22 mouse cellular contexts compared by ENCODE assay signal in the genomic region with DNA sequence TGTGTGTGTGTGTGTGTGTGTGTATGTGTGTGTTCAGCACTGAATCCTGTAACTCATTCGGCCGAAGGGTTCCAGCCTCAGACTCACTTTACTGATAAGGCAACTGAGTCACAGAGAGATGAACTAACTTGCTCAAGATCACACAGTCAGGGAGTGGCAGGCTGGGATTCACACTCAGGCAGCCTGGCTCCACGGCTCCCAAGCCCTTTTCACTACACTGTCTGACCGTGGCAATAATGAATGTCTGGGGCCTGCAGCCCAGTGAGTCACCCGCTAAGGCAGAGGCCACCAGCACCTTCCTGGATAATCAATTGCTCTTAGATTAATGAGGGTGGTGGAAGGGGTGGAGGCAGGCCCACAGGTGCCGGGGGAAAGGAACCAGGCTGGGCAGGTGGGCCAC. TPM values are rescaled to one million over a fixed set of nuclear protein-coding genes. Genes with fewer than 3 reads are reported as not detected.
DNase-seq lines count a peak whose midpoint lies in the region; ATAC-seq and TF ChIP-seq lines count a peak whose summit lies in the region.
"Had no signal": no experiment of that assay in that cellular context is flagged by ENCODE, and none has a peak within 500 bp of the region (broad histone marks: within the 10 kb centered on the region; RNA-seq: fewer than 3 reads in every experiment).

No protein-coding gene starts in this region.

- H3K27ac ChIP-seq in heart, embryonic 10.5 days: 0 out of 2 replicates have a peak overlapping the region, but pooled peaks have one; percentile 37
- no peak overlapping the region for H3K27ac ChIP-seq in intestine, embryonic 16.5 days (ENCODE audit: low read length)
- peak overlapping the region; percentile 88 for H3K27ac ChIP-seq in small intestine, adult 2 months (ENCODE audit: insufficient read depth, low read depth, low read length)
- no peak overlapping the region for H3K27ac ChIP-seq in stomach, postnatal 0 days (replicated peaks)
- H3K27ac ChIP-seq in forebrain, embryonic 14.5 days (ENCODE audit: low read depth, low read length): no peak overlapping the region
- H3K27ac ChIP-seq in hindbrain, postnatal 0 days: no peak overlapping the region
- H3K27ac ChIP-seq: embryonic facial prominence, embryonic 10.5 days; forebrain, embryonic 13.5 days had no signal

- DNase-seq in heart, embryonic 10.5 days (ENCODE audit: low spot score): no peak
- no peak for DNase-seq in heart, postnatal 14 days
- DNase-seq in stomach, postnatal 0 days (ENCODE audit: low spot score): peak; percentile 35
- no peak for DNase-seq in forebrain, embryonic 14.5 days (ENCODE audit: low spot score)
- DNase-seq in hindbrain, postnatal 0 days (ENCODE audit: low spot score): no peak
- DNase-seq in adrenal gland, adult 18-20 months (ENCODE audit: low spot score in 2 of 2): no peak
- DNase-seq: adrenal gland, adult 2 months; adrenal gland, postnatal 10 days; adrenal gland, postnatal 25 days; B cell, adult 2 months; cerebellum, adult 11 months; cerebellum, adult 18-20 months; cerebellum, adult 8-10 months; cerebellum, adult 9-11 months; cerebellum, postnatal 36 days had no signal

- H3K4me1 ChIP-seq in heart, embryonic 10.5 days: peaks cover 46% of the 10 kb centered on the region
- H3K4me1 ChIP-seq in intestine, embryonic 16.5 days (ENCODE audit: control insufficient read depth, insufficient read depth, low read length): peaks cover 37% of the 10 kb centered on the region
- H3K4me1 ChIP-seq in small intestine, adult 2 months (ENCODE audit: control insufficient read depth, insufficient read depth, insufficient read length, low read length): peaks cover 45% of the 10 kb centered on the region
- peaks cover 7% of the 10 kb centered on the region; the same call in 1 of the 2 replicates for H3K4me1 ChIP-seq in stomach, postnatal 0 days (replicated peaks; ENCODE audit: control insufficient read depth, insufficient read depth)
- H3K4me1 ChIP-seq in forebrain, embryonic 14.5 days (ENCODE audit: control insufficient read depth, insufficient read depth, low read length): no peaks in the 10 kb centered on the region
- H3K4me1 ChIP-seq in hindbrain, postnatal 0 days (ENCODE audit: insufficient read depth, low read length): no peaks in the 10 kb centered on the region

- TF ChIP-seq EP300 in stomach, postnatal 0 days (optimal IDR thresholded peaks at IDR 0.05): no peak

- no peaks in the 10 kb centered on the region for H3K36me3 ChIP-seq in heart, embryonic 10.5 days
- no peaks in the 10 kb centered on the region for H3K36me3 ChIP-seq in intestine, embryonic 16.5 days (ENCODE audit: control insufficient read depth, insufficient read depth, low read length)
- H3K36me3 ChIP-seq in small intestine, adult 2 months (ENCODE audit: control insufficient read depth, insufficient read depth, low read length): peaks cover 21% of the 10 kb centered on the region
- H3K36me3 ChIP-seq in stomach, postnatal 0 days (ENCODE audit: control insufficient read depth, insufficient read depth, low read length): no peaks in the 10 kb centered on the region
- no peaks in the 10 kb centered on the region for H3K36me3 ChIP-seq in forebrain, embryonic 14.5 days (ENCODE audit: control insufficient read depth, insufficient read depth, low read length)
- H3K36me3 ChIP-seq in hindbrain, postnatal 0 days (ENCODE audit: insufficient read depth, low read length): no peaks in the 10 kb centered on the region
- H3K36me3 ChIP-seq: embryonic facial prominence, embryonic 10.5 days; embryonic facial prominence, embryonic 12.5 days had no signal

- no peak for TF ChIP-seq POLR2A in small intestine, adult 2 months (IDR thresholded peaks at IDR 0.05; ENCODE audit: low read depth, low read length)

- H3K4me3 ChIP-seq in heart, embryonic 10.5 days: no peak overlapping the region
- H3K4me3 ChIP-seq in intestine, embryonic 16.5 days (ENCODE audit: low read length): no peak overlapping the region
- H3K4me3 ChIP-seq in small intestine, adult 2 months (ENCODE audit: low read depth, low read length): no peak overlapping the region
- H3K4me3 ChIP-seq in stomach, postnatal 0 days (ENCODE audit: low read depth, low read length): no peak overlapping the region
- no peak overlapping the region for H3K4me3 ChIP-seq in forebrain, embryonic 14.5 days (ENCODE audit: low read depth, low read length)
- no peak overlapping the region for H3K4me3 ChIP-seq in hindbrain, postnatal 0 days (ENCODE audit: low read length)
- H3K4me3 ChIP-seq: embryonic facial prominence, embryonic 10.5 days; embryonic facial prominence, embryonic 12.5 days; forebrain, embryonic 13.5 days had no signal

- no peaks in the 10 kb centered on the region for H3K27me3 ChIP-seq in heart, embryonic 10.5 days (ENCODE audit: insufficient read depth, poor library complexity, severe bottlenecking)
- H3K27me3 ChIP-seq in intestine, embryonic 16.5 days (replicated peaks; ENCODE audit: control insufficient read depth, insufficient read depth, low read length): no peaks in the 10 kb centered on the region
- no peaks in the 10 kb centered on the region for H3K27me3 ChIP-seq in small intestine, adult 2 months (ENCODE audit: control insufficient read depth, insufficient read depth, low read length)
- H3K27me3 ChIP-seq in stomach, postnatal 0 days (ENCODE audit: control insufficient read depth, insufficient read depth, low read length): no peaks in the 10 kb centered on the region
- H3K27me3 ChIP-seq in forebrain, embryonic 14.5 days (replicated peaks; ENCODE audit: control insufficient read depth, insufficient read depth, low read length): no peaks in the 10 kb centered on the region
- H3K27me3 ChIP-seq in hindbrain, postnatal 0 days (ENCODE audit: insufficient read depth, low read length): no peaks in the 10 kb centered on the region
- H3K27me3 ChIP-seq: embryonic facial prominence, embryonic 12.5 days; forebrain, embryonic 13.5 days had no signal

- TF ChIP-seq CTCF in small intestine, adult 2 months (IDR thresholded peaks at IDR 0.05; ENCODE audit: extremely low read depth, insufficient read length, insufficient replicate concordance, low read depth, low read length): no peak
- TF ChIP-seq CTCF in stomach, postnatal 0 days (IDR thresholded peaks at IDR 0.05; ENCODE audit: low read depth): no peak
- TF ChIP-seq CTCF in hindbrain, postnatal 0 days (IDR thresholded peaks at IDR 0.05; ENCODE audit: low read depth): no peak

- peak; percentile 21; the same call in 1 of the 2 replicates for ATAC-seq in intestine, embryonic 16.5 days
- ATAC-seq in stomach, postnatal 0 days (ENCODE audit: low FRiP score, low TSS enrichment): peak; percentile 75
- ATAC-seq in forebrain, embryonic 14.5 days: no peak
- no peak for ATAC-seq in hindbrain, postnatal 0 days
- ATAC-seq: CD4-positive, CD25-positive, alpha-beta regulatory T cell, adult 4 months; forebrain, embryonic 13.5 days; forebrain, embryonic 16.5 days had no signal

- WGBS in heart, embryonic 10.5 days: 83% methylated on average over 6 of the region's 6 CpGs
- WGBS in intestine, embryonic 16.5 days: 56% methylated on average over 6 of the region's 6 CpGs
- WGBS in small intestine, adult 2 months: 52% methylated on average over 6 of the region's 6 CpGs
- 57% methylated on average over 6 of the region's 6 CpGs for WGBS in stomach, postnatal 0 days
- WGBS in forebrain, embryonic 14.5 days: 85% methylated on average over 6 of the region's 6 CpGs
- 87% methylated on average over 6 of the region's 6 CpGs for WGBS in hindbrain, postnatal 0 days

- 0 out of 2 replicates have a peak overlapping the region, but pooled peaks have one; percentile 2 for H3K9ac ChIP-seq in intestine, embryonic 16.5 days (ENCODE audit: low read depth, low read length)
- no peak overlapping the region; the same call in 1 of the 2 replicates for H3K9ac ChIP-seq in stomach, postnatal 0 days (ENCODE audit: low read length)
- H3K9ac ChIP-seq in forebrain, embryonic 14.5 days (ENCODE audit: low read length): no peak overlapping the region
- no peak overlapping the region for H3K9ac ChIP-seq in hindbrain, postnatal 0 days (replicated peaks; ENCODE audit: low read length)
- H3K9ac ChIP-seq: embryonic facial prominence, embryonic 12.5 days; forebrain, embryonic 13.5 days had no signal

- H3K4me2 ChIP-seq in intestine, embryonic 16.5 days (ENCODE audit: low read depth, low read length): no peak overlapping the region
- no peak overlapping the region for H3K4me2 ChIP-seq in stomach, postnatal 0 days (replicated peaks; ENCODE audit: low read depth)
- no peak overlapping the region for H3K4me2 ChIP-seq in forebrain, embryonic 14.5 days (ENCODE audit: low read length)
- H3K4me2 ChIP-seq in hindbrain, postnatal 0 days (ENCODE audit: low read depth, low read length): no peak overlapping the region
- H3K4me2 ChIP-seq: embryonic facial prominence, embryonic 12.5 days; forebrain, embryonic 13.5 days had no signal

- intact Hi-C loops in heart, postnatal 14 days (cut with DNase I): no loop called here

- H3K9me3 ChIP-seq in heart, embryonic 10.5 days: no peaks in the 10 kb centered on the region
- no peaks in the 10 kb centered on the region for H3K9me3 ChIP-seq in intestine, embryonic 16.5 days (ENCODE audit: control insufficient read depth, low read length)
- no peaks in the 10 kb centered on the region for H3K9me3 ChIP-seq in stomach, postnatal 0 days (ENCODE audit: control insufficient read depth, low read length)
- H3K9me3 ChIP-seq in forebrain, embryonic 14.5 days (replicated peaks; ENCODE audit: control insufficient read depth, low read length): no peaks in the 10 kb centered on the region
- H3K9me3 ChIP-seq in hindbrain, postnatal 0 days (ENCODE audit: low read length): no peaks in the 10 kb centered on the region
- H3K9me3 ChIP-seq: embryonic facial prominence, embryonic 10.5 days; embryonic facial prominence, embryonic 12.5 days; forebrain, embryonic 13.5 days had no signal

RNA-seq across cellular contexts. Expression of a gene that starts 41.2 kb away (rescaled TPM):
- polyA plus RNA-seq in heart, embryonic 10.5 days (2016; fragmentation: Nextera tagmentation; extraction: Ambion mirVana): 1.9 and 3.3 TPM in 2 replicates
- total RNA-seq in heart, postnatal 14 days (2021): 10 to 100 TPM; 10.2 to 10.7 TPM
- polyA plus RNA-seq in intestine, embryonic 16.5 days (2015; fragmentation: Nextera tagmentation; extraction: Ambion mirVana): 4.1 and 4.6 TPM in 2 replicates
- polyA plus RNA-seq in small intestine, adult 2 months (2012; rRNA removed): 43.9 and 106 TPM in 2 replicates
- 0.67 and 0.94 TPM in 2 replicates for polyA plus RNA-seq in stomach, postnatal 0 days (2015; fragmentation: Nextera tagmentation; extraction: Ambion mirVana)
- polyA plus RNA-seq in forebrain, embryonic 14.5 days (2014; fragmentation: Nextera tagmentation; extraction: Ambion mirVana): 4.7 and 7.2 TPM in 2 replicates
- total RNA-seq in hindbrain, postnatal 0 days (2014; rRNA removed): 48.0 and 51.3 TPM in 2 replicates
- polyA plus RNA-seq in hindbrain, postnatal 0 days (2015; fragmentation: Nextera tagmentation; extraction: Ambion mirVana): 1.9 and 2.5 TPM in 2 replicates
- 1 to 10 TPM; 6.7 to 7.4 TPM for total RNA-seq in adrenal gland, adult 18-20 months (2021)

Comparison
In these comparisons a context has a peak if more than half of its experiments do, and no peak if none do; other contexts are left out.
1. H3K27ac ChIP-seq: peak in heart, embryonic 10.5 days (single experiment) and small intestine, adult 2 months (single experiment); none in intestine, embryonic 16.5 days (single experiment), stomach, postnatal 0 days (single experiment), forebrain, embryonic 14.5 days (single experiment) and hindbrain, postnatal 0 days (single experiment).
2. ATAC-seq: peak in intestine, embryonic 16.5 days (single experiment) and stomach, postnatal 0 days (single experiment); none in forebrain, embryonic 14.5 days (single experiment) and hindbrain, postnatal 0 days (single experiment).